Mouse (Mus musculus): Measurements from ENCODE around the gene Ttc38. TPM values are rescaled to one million over a fixed set of nuclear protein-coding genes. Genes with fewer than 3 reads are reported as not detected.

Gene Ttc38
- polyA plus RNA-seq, 1 experiment from 2014 or later: 8.5 TPM

DNA sequence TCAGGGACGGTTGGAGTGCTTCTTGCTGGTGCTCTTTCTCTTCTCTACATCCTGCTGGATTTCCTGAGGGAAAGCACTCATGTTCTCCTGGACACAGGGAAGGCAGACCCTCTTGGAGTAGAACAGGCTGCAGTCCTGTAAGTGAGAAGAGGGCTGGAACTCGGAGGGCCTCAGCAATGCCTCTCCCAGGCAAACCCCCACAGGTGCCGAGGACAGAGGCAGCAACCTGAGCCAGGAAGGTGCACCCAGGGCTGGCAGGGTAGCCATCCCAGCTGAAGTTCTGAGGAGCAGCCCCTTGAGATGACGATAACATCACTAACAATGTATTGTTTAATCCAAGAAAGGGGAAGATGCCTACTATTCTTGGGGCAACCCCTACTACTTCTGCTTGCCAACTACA, 24.7 kb upstream of the Ttc38 start:
- H3K27me3 ChIP-seq (replicated peaks): no peaks in the 10 kb centered on the region
- H3K27ac ChIP-seq: no peak overlapping the region
- peaks cover 12% of the 10 kb centered on the region for H3K4me1 ChIP-seq (replicated peaks)
- H3K9me3 ChIP-seq: no peaks in the 10 kb centered on the region
- H3K4me3 ChIP-seq (replicated peaks): no peak overlapping the region
- H3K4me2 ChIP-seq (replicated peaks): no peak overlapping the region
- WGBS: 84% methylated on average over 4 of the region's 4 CpGs
- H3K9ac ChIP-seq: no peak overlapping the region
- H3K36me3 ChIP-seq: no peaks in the 10 kb centered on the region
- no peak for ATAC-seq

GRCm38 (mm10) chr15:85808031-85808430, 24.1 kb upstream of the Ttc38 start:
- 82% methylated on average over 6 of the region's 6 CpGs for WGBS

DNA sequence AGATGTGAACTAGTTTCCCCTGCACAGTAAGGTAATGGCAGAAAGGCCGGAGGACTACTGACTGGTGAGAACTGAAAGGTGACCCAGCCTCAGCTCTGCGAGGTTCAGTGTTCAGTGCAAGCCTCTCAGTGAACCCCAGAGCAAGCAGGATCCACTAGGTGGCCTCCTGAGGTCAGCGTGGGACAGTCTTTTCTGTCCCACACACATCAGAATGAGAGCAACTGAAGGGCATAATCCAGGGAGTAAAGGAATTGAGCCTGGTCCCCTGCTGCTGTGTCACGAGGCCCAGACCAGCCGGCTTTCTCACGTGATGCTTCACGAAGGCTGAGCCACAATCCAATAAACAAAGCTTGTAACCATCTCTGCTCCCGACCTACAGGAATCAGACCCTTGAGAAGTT, 23.7 kb upstream of the Ttc38 start:
- no peak for ATAC-seq
- no peak overlapping the region for H3K4me2 ChIP-seq (replicated peaks)
- no peak overlapping the region for H3K4me3 ChIP-seq (replicated peaks)
- no peak overlapping the region for H3K9ac ChIP-seq
- no peaks in the 10 kb centered on the region for H3K9me3 ChIP-seq
- peaks cover 12% of the 10 kb centered on the region for H3K4me1 ChIP-seq (replicated peaks)
- H3K27ac ChIP-seq: no peak overlapping the region
- H3K27me3 ChIP-seq (replicated peaks): no peaks in the 10 kb centered on the region
- no peaks in the 10 kb centered on the region for H3K36me3 ChIP-seq
- 63% methylated on average over 8 of the region's 8 CpGs for WGBS

More at GRCm38 (mm10) chr15:85808031-85808430, 24.1 kb upstream of the Ttc38 start:
- Histone ChIP-seq H3K4me2 (replicated peaks) (no peak overlapping the region), H3K4me3 (replicated peaks) (no peak overlapping the region), H3K9ac (no peak overlapping the region), H3K36me3 (no peaks in the 10 kb centered on the region), H3K27ac (no peak overlapping the region), H3K9me3 (no peaks in the 10 kb centered on the region), H3K4me1 (replicated peaks) (peaks cover 12% of the 10 kb centered on the region), H3K27me3 (replicated peaks) (no peaks in the 10 kb centered on the region)
- no peak for ATAC-seq

- Histone ChIP-seq H3K27me3 (replicated peaks) (no peaks in the 10 kb centered on the region), H3K4me3 (replicated peaks) (no peak overlapping the region), H3K9me3 (no peaks in the 10 kb centered on the region), H3K36me3 (no peaks in the 10 kb centered on the region), H3K27ac (no peak overlapping the region), H3K4me1 (replicated peaks) (peaks cover 12% of the 10 kb centered on the region), H3K9ac (no peak overlapping the region), H3K4me2 (replicated peaks) (no peak overlapping the region)
- 87% methylated on average over 12 of the region's 12 CpGs for WGBS
- ATAC-seq: no peak
Measured at GRCm38 (mm10) chr15:85809091-85809490, 23.0 kb upstream of the Ttc38 start.

DNA sequence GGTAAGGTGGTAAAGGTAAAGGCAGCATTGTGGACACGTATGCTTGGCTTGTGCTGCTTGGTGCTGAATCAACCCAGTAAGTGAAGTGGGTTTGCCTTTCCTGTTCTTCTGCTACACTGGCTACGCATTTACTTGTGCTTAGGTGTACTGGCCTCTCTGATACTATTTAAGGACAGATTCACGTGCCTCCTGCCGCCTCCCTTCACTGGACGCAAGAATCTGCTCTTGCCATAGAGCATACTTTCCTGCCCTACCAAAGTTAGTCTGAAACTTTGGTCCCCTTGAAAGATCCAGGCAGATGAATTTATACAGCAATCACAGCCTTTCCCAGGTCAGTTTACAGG, 21.7 kb upstream of the Ttc38 start:
- H3K9ac ChIP-seq: 0 out of 2 replicates have a peak overlapping the region, but pooled peaks have one; percentile 83
- WGBS: 67% methylated on average over 5 of the region's 5 CpGs
- H3K4me2 ChIP-seq (replicated peaks): peak overlapping the region; percentile 86
- H3K4me3 ChIP-seq (replicated peaks): peak overlapping the region; percentile 75
- no peaks in the 10 kb centered on the region for H3K9me3 ChIP-seq
- peaks cover 12% of the 10 kb centered on the region for H3K4me1 ChIP-seq (replicated peaks)
- H3K27ac ChIP-seq: peak overlapping the region; percentile 90; the same call in 1 of the 2 replicates
- ATAC-seq: no peak
- H3K27me3 ChIP-seq (replicated peaks): no peaks in the 10 kb centered on the region
- no peaks in the 10 kb centered on the region for H3K36me3 ChIP-seq

DNA sequence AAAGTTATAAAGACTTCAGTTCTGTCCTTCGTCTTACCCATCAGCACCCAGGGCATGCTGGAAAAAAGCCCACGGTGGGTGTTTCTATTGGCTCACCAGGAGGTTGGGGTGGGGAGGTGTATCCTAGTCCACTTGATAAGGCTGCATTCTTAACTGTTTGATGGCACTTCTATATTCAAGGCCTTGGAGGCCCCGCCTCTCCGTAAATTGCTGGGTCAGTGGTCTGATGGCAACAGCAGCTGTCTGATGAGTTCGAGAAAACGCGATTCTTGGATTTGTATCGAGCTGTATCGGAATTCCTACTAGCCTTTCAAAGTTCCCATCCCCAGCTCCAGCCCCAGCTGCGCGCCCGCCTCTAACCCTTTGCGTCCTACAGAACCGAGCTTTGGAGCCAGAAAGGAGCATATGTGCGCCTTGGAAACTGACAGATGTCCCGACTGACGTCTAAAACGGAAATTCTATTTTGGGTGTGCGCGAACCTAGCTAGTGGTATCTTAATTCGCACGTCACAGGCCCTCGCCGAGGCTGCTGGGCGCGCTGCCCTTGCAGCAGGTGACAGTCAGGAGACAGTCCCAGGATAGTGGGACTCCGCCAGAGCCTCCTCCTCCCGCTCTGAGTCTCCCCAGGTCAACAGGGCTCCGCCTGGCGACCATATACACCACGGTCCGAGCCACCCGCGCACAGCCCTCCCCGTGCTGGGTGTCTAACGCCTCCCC, 21.1 kb upstream of the Ttc38 start:
- Histone ChIP-seq H3K4me2 (replicated peaks) (peak overlapping the region; percentile 86), H3K4me3 (replicated peaks) (peak overlapping the region; percentile 75), H3K9ac (peak overlapping the region; percentile 83), H3K36me3 (no peaks in the 10 kb centered on the region), H3K27ac (peak overlapping the region; percentile 90), H3K9me3 (no peaks in the 10 kb centered on the region), H3K4me1 (replicated peaks) (peaks cover 12% of the 10 kb centered on the region), H3K27me3 (replicated peaks) (no peaks in the 10 kb centered on the region)
- peak; percentile 91 for ATAC-seq
- WGBS: 2% methylated on average over 36 of the region's 36 CpGs

DNA sequence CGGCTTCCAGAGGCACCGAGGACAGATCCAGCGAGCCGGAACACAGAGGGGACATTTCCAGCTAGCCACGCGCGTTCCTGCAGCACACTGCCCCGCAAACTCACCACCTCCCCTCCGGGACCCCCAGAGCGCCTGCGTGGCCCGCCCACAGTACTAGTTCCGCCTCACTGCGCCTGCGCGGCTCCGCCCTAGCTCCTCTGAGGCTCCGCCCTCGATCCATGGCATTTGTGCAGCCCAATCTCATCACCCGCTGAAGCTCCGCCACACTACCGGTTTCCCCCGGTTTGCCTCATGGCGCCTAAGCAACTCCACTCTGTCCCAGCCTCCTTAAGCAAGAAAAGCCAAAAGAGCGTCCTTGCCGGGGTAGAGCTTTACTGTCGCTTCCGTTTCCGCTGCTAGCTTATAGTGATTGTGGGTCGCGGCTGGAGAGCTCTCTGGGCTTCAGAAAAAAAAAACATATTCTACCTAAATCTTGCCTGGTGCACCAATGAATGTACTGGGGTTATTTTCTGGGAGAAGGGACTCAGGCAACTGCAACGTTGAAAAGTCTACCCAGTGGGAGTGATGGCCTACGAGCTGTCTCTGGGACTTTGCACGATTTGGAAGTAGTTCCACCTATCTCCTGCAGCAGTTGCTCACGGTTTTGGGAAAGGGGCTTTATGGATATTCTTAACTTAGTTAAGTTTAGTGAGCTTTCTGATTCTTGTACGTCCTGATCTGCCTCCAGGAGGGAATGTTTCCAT, 20.4 kb upstream of the Ttc38 start, which contains the start of gene Cdpf1:
Cdpf1 (minus strand) TSS at position 163 of the 743 bp plus-strand sequence.
- H3K4me1 ChIP-seq (replicated peaks): peaks cover 12% of the 10 kb centered on the region
- peak within 1 kb of the TSS; percentile 86 for H3K4me2 ChIP-seq (replicated peaks)
- H3K36me3 ChIP-seq: no peaks in the 10 kb centered on the region
- peak within 1 kb of the TSS; percentile 83 for H3K9ac ChIP-seq
- ATAC-seq: peak; percentile 97
- WGBS: 2% methylated on average over 36 of the region's 36 CpGs
- peak within 1 kb of the TSS; percentile 90 for H3K27ac ChIP-seq
- H3K9me3 ChIP-seq: no peaks in the 10 kb centered on the region
- H3K27me3 ChIP-seq (replicated peaks): no peaks in the 10 kb centered on the region
- H3K4me3 ChIP-seq (replicated peaks): peak within 1 kb of the TSS; percentile 75

GRCm38 (mm10) chr15:85813428-85813827, 18.7 kb upstream of the Ttc38 start:
- H3K4me3 ChIP-seq (replicated peaks): no peak overlapping the region
- no peaks in the 10 kb centered on the region for H3K27me3 ChIP-seq (replicated peaks)
- H3K36me3 ChIP-seq: no peaks in the 10 kb centered on the region
- H3K4me2 ChIP-seq (replicated peaks): no peak overlapping the region
- H3K9ac ChIP-seq: no peak overlapping the region
- WGBS: 59% methylated on average over 10 of the region's 10 CpGs
- no peak for ATAC-seq
- H3K4me1 ChIP-seq (replicated peaks): peaks cover 12% of the 10 kb centered on the region
- H3K9me3 ChIP-seq: no peaks in the 10 kb centered on the region
- H3K27ac ChIP-seq: no peak overlapping the region

GRCm38 (mm10) chr15:85821203-85822010, 10.7 kb upstream of the Ttc38 start, which contains the start of gene Pkdrej:
Gene Pkdrej (minus strand): TSS chr15:85821734.
- Histone ChIP-seq H3K4me3 (replicated peaks) (peak within 1 kb of the TSS; percentile 53), H3K9ac (peak within 1 kb of the TSS; percentile 70), H3K27ac (no peak within 1 kb of the TSS), H3K27me3 (replicated peaks) (peaks cover 9% of the 10 kb centered on the region; the same call in 1 of the 2 replicates), H3K4me2 (replicated peaks) (peak within 1 kb of the TSS; percentile 99), H3K4me1 (replicated peaks) (peaks cover 10% of the 10 kb centered on the region; the same call in 1 of the 2 replicates), H3K9me3 (no peaks in the 10 kb centered on the region), H3K36me3 (no peaks in the 10 kb centered on the region)
- WGBS: 1% methylated on average over 65 of the region's 65 CpGs
- ATAC-seq: peak; percentile 94

GRCm38 (mm10) chr15:85822011-85822359, 10.1 kb upstream of the Ttc38 start:
- 25% methylated on average over 4 of the region's 4 CpGs for WGBS
- Histone ChIP-seq H3K9me3 (no peaks in the 10 kb centered on the region), H3K27me3 (replicated peaks) (peaks cover 9% of the 10 kb centered on the region; the same call in 1 of the 2 replicates), H3K36me3 (no peaks in the 10 kb centered on the region), H3K4me2 (replicated peaks) (peak overlapping the region; percentile 99), H3K9ac (peak overlapping the region; percentile 70), H3K27ac (no peak overlapping the region), H3K4me3 (replicated peaks) (peak overlapping the region; percentile 53), H3K4me1 (replicated peaks) (peaks cover 10% of the 10 kb centered on the region; the same call in 1 of the 2 replicates)
- ATAC-seq: peak; percentile 88

GRCm38 (mm10) chr15:85826676-85827075, 5.4 kb upstream of the Ttc38 start:
- H3K27me3 ChIP-seq (replicated peaks): no peaks in the 10 kb centered on the region
- no peak overlapping the region for H3K27ac ChIP-seq
- WGBS: 48% methylated on average over 5 of the region's 5 CpGs
- H3K4me1 ChIP-seq (replicated peaks): 0 out of 2 replicates have a peak, but pooled peaks cover 4% of the 10 kb centered on the region
- H3K4me3 ChIP-seq (replicated peaks): no peak overlapping the region
- no peak overlapping the region for H3K9ac ChIP-seq
- no peak overlapping the region for H3K4me2 ChIP-seq (replicated peaks)
- no peaks in the 10 kb centered on the region for H3K9me3 ChIP-seq
- H3K36me3 ChIP-seq: no peaks in the 10 kb centered on the region
- ATAC-seq: no peak

DNA sequence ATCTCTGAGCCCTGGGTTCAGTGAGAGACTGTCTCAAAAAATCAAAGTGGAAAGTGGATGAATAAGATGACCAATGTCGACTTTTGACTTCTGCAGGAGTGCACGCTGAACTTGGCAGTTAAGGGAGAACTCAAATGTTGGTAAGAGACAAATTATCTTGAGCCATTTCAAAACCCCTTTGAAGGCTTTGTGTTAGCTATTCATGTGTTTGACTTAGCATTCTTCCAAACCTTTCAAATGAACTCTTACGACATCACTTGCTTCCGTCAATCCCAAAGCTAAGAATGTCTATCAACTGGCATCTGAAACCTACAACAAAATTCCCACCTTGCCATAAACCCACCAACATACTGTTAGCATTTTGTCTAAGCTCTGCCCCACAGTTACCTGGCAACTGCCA, 4.0 kb upstream of the Ttc38 start:
- WGBS: 86% methylated on average over 4 of the region's 4 CpGs
- Histone ChIP-seq H3K36me3 (no peaks in the 10 kb centered on the region), H3K4me1 (replicated peaks) (peaks cover 6% of the 10 kb centered on the region; the same call in 1 of the 2 replicates), H3K9me3 (no peaks in the 10 kb centered on the region), H3K4me3 (replicated peaks) (no peak overlapping the region), H3K27ac (no peak overlapping the region), H3K9ac (no peak overlapping the region), H3K27me3 (replicated peaks) (no peaks in the 10 kb centered on the region), H3K4me2 (replicated peaks) (no peak overlapping the region)
- no peak for ATAC-seq
